Mouse (Mus musculus) hindbrain, embryonic 10.5 days (tissue): Measurements from ENCODE around the gene Tspan11. TPM values are rescaled to one million over a fixed set of nuclear protein-coding genes. Genes with fewer than 3 reads are reported as not detected.

Experiments
- DNase-seq: peaks from one replicate; pipeline ENCODE4 v3.0.0-alpha.2; 2017; ENCODE audit warnings: low spot score
- H3K27ac ChIP-seq: fragments of 300-500 bp; sonication (generic); 2 replicates; pipeline ENCODE4 v1.5.1; 2016; ENCODE audit warnings: mild to moderate bottlenecking, moderate library complexity
- H3K27me3 ChIP-seq: fragments of 300-500 bp; sonication (generic); 2 replicates; pipeline ENCODE4 v1.6.1; 2016; ENCODE audit warnings: mild to moderate bottlenecking; ENCODE audit not compliant: poor library complexity, insufficient read depth, severe bottlenecking
- H3K36me3 ChIP-seq: fragments of 300-500 bp; sonication (generic); 2 replicates; pipeline ENCODE4 v1.6.1; 2016; ENCODE audit warnings: mild to moderate bottlenecking, moderate library complexity
- H3K4me1 ChIP-seq: fragments of 300-500 bp; sonication (generic); replicated peaks from 2 replicates; pipeline ENCODE4 v1.6.1; 2016; ENCODE audit warnings: mild to moderate bottlenecking
- H3K4me3 ChIP-seq: fragments of 300-500 bp; sonication (generic); 2 replicates; pipeline ENCODE4 v1.5.1; 2016; ENCODE audit warnings: mild to moderate bottlenecking, moderate library complexity
- H3K9me3 ChIP-seq: fragments of 300-500 bp; sonication (generic); 2 replicates; pipeline ENCODE4 v1.6.1; 2016; ENCODE audit warnings: mild to moderate bottlenecking, moderate library complexity
- WGBS: fragments of 180-500 bp; shearing (Covaris S2); methylation state at CpG from one replicate; pipeline ENCODE4 v1.1.7; 2016; 5-methylcytosine and 5-hydroxymethylcytosine counted together
- polyA plus RNA-seq: library from polyadenylated mRNA; unstranded; fragments of >200 nt; fragmentation: Nextera tagmentation; extraction: Ambion mirVana; gene quantifications from 2 replicates; pipeline ENCODE4 v1.2.1, GENCODE M21; 2016

The Tspan11 gene
- polyA plus RNA-seq, 1 experiment from 2014 or later, result 15.4 TPM

DNA sequence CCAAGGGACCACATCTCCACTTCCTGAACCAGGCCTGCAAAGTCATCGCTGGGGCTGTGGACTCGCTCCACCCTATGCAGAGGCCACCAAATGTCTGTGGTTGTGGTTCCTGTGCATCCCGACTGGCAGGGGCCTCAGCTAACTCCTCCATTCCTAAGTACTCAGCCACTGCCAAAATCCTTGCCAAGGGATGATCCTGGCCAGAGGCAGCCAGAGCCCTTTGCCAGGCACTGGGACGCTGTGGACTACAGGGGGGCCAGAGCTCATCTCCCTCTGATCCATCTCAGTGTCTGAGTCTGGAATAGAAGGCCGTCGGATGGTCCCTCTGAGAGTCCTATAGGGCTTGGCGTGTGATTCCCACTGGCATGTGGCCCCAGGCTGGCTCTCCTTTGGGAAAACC lies 62.5 kb downstream of the Tspan11 start:
- Histone ChIP-seq H3K36me3 (no peaks in the 10 kb centered on the region), H3K27ac (no peak overlapping the region), H3K9me3 (no peaks in the 10 kb centered on the region), H3K4me3 (no peak overlapping the region), H3K4me1 (peaks cover 5% of the 10 kb centered on the region; the same call in 1 of the 2 replicates), H3K27me3 (no peaks in the 10 kb centered on the region)
- no peak for DNase-seq
- 90% methylated on average over 7 of the region's 7 CpGs for WGBS

- Histone ChIP-seq H3K4me1 (0 out of 2 replicates have a peak, but pooled peaks cover 5% of the 10 kb centered on the region), H3K27ac (no peak overlapping the region), H3K36me3 (no peaks in the 10 kb centered on the region), H3K9me3 (no peaks in the 10 kb centered on the region), H3K27me3 (no peaks in the 10 kb centered on the region), H3K4me3 (no peak overlapping the region)
- WGBS, result 88% methylated on average over 4 of the region's 4 CpGs
- no peak for DNase-seq
Observed at GRCm38 (mm10) chr6:127953071-127953470, 65.7 kb downstream of the Tspan11 start.

DNA sequence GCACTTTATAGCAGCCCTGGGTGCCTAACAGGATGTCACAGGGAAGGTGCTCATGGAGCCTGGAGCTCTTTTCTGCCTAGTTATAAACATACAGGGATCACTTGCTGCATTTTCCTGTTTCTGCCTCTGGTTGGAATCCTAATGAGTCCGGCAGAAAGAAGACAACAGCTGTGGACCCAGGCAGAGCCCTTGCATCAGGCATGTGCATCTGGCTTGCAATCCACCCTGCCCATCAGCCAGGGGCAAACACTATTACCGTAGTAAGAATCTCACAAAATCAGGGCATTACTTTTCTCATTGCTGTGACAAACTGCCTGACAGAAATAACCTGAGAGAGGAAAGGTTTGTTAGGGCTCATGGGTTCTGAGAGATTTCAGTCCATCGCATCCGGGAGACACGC lies 68.8 kb downstream of the Tspan11 start:
- Histone ChIP-seq H3K36me3 (no peaks in the 10 kb centered on the region), H3K27ac (no peak overlapping the region), H3K4me1 (0 out of 2 replicates have a peak, but pooled peaks cover 5% of the 10 kb centered on the region), H3K27me3 (no peaks in the 10 kb centered on the region), H3K4me3 (no peak overlapping the region), H3K9me3 (no peaks in the 10 kb centered on the region)
- 93% methylated on average over 5 of the region's 5 CpGs for WGBS
- DNase-seq, result no peak

DNA sequence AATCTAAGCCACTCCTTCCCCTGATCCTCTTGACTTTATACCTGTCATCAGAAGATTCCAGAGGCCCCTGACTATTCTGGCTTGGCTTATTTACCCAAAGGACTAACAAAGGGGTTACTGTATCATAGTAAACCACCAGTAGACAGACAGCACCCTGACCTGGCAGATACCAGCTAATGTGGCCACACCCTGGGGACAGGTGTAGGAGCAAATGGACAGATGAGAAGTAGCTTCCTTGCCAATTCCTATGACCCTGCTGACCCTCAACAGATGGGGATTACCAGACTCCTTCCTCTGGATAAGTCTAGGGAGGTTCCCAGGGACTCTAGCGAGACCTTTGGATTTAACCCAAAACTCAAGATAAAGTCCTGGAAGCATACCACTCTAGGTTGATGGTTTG lies 72.8 kb downstream of the Tspan11 start:
- Histone ChIP-seq H3K27ac (no peak overlapping the region), H3K9me3 (no peaks in the 10 kb centered on the region), H3K4me1 (0 out of 2 replicates have a peak, but pooled peaks cover 5% of the 10 kb centered on the region), H3K4me3 (no peak overlapping the region), H3K36me3 (peaks cover 32% of the 10 kb centered on the region), H3K27me3 (no peaks in the 10 kb centered on the region)
- DNase-seq, result no peak
- 86% methylated on average over 1 of the region's 1 CpGs for WGBS

DNA sequence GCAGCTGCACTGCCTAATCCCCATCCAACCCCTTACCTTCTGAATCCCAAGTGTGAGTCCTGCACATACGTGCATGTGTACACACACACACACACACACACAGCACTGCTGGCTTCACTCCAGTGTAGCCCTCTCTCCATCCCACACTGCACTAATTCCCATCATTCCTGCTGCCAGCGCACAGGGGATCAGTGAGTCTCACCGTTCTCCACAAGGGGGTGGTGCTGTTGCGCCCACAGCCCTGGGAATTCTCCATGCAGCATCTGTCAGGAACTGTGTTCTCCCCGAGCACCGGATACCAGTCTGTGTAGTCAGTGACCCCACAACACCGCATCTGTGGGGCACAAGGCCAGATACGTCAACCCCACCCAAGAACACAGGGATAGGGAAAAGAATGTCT lies 78.1 kb downstream of the Tspan11 start:
- H3K4me1 ChIP-seq, result peaks cover 36% of the 10 kb centered on the region
- peaks cover 41% of the 10 kb centered on the region for H3K36me3 ChIP-seq
- H3K4me3 ChIP-seq, result no peak overlapping the region
- H3K27me3 ChIP-seq, result no peaks in the 10 kb centered on the region
- WGBS, result 48% methylated on average over 8 of the region's 8 CpGs
- no peaks in the 10 kb centered on the region for H3K9me3 ChIP-seq
- no peak overlapping the region for H3K27ac ChIP-seq
- peak; percentile 45 for DNase-seq

- H3K4me1 ChIP-seq, result peaks cover 63% of the 10 kb centered on the region
- H3K36me3 ChIP-seq, result peaks cover 14% of the 10 kb centered on the region
- DNase-seq, result no peak
- no peak overlapping the region for H3K4me3 ChIP-seq
- no peaks in the 10 kb centered on the region for H3K9me3 ChIP-seq
- H3K27ac ChIP-seq, result no peak overlapping the region
- 67% methylated on average over 7 of the region's 7 CpGs for WGBS
- peaks cover 5% of the 10 kb centered on the region; the same call in 1 of the 2 replicates for H3K27me3 ChIP-seq
Observed at GRCm38 (mm10) chr6:127969709-127970108, 82.3 kb downstream of the Tspan11 start.

DNA sequence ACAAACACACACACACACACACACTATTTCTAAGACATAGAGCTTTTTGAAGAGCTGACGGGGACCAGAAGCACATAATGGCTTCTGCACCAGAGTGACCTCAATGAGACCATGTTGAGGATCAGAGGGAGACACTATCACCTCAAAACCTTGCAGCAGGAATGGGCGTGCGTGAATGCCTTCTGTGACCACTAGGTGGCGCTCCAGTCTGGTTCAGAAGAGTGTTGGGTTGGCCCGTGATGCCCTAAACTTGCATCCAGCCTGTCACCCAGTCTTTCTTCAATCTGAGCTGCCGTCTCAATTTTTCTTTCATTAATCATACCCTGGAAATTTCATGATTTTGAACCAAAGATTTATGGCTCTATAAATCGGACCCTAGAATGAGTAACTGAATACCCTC lies 82.7 kb downstream of the Tspan11 start:
- H3K27ac ChIP-seq, result no peak overlapping the region
- no peak overlapping the region for H3K4me3 ChIP-seq
- DNase-seq, result peak; percentile 79
- no peaks in the 10 kb centered on the region for H3K9me3 ChIP-seq
- peaks cover 5% of the 10 kb centered on the region; the same call in 1 of the 2 replicates for H3K27me3 ChIP-seq
- WGBS, result 6% methylated on average over 7 of the region's 7 CpGs
- H3K4me1 ChIP-seq, result peaks cover 67% of the 10 kb centered on the region
- H3K36me3 ChIP-seq, result peaks cover 10% of the 10 kb centered on the region; the same call in 1 of the 2 replicates

DNA sequence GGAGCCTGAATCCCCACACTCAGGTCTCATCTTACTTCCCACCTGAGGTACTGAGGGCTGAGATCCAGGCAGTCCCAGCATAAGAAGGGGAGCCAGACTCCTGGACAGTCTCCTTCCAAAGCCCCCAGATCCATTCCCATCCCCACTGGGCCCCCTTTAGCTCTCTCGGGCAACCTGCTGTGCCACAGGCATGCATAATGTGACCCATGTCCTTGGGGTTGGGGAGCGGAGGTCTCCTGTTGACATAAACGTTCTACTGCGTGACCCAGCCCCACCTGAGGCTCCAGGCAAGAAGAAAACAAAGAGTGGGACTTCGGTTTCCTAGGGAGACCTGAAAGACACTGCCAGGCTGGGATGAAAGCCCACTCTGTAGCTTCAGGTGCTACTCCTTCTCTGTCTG lies 83.5 kb downstream of the Tspan11 start:
- peaks cover 70% of the 10 kb centered on the region for H3K4me1 ChIP-seq
- H3K27me3 ChIP-seq, result peaks cover 5% of the 10 kb centered on the region; the same call in 1 of the 2 replicates
- no peaks in the 10 kb centered on the region for H3K9me3 ChIP-seq
- no peak for DNase-seq
- no peak overlapping the region for H3K27ac ChIP-seq
- WGBS, result 54% methylated on average over 5 of the region's 5 CpGs
- H3K36me3 ChIP-seq, result 0 out of 2 replicates have a peak, but pooled peaks cover 6% of the 10 kb centered on the region
- H3K4me3 ChIP-seq, result no peak overlapping the region

- 89% methylated on average over 5 of the region's 5 CpGs for WGBS
- Histone ChIP-seq H3K4me3 (no peak overlapping the region), H3K27ac (no peak overlapping the region), H3K27me3 (peaks cover 9% of the 10 kb centered on the region; the same call in 1 of the 2 replicates), H3K9me3 (no peaks in the 10 kb centered on the region), H3K36me3 (no peaks in the 10 kb centered on the region), H3K4me1 (peaks cover 70% of the 10 kb centered on the region)
- DNase-seq, result no peak
Observed at GRCm38 (mm10) chr6:127971931-127972330, 84.5 kb downstream of the Tspan11 start.

GRCm38 (mm10) chr6:127973553-127973952 lies 86.2 kb downstream of the Tspan11 start:
- H3K4me1 ChIP-seq, result peaks cover 69% of the 10 kb centered on the region
- peak overlapping the region; percentile 81 for H3K27ac ChIP-seq
- 37% methylated on average over 6 of the region's 6 CpGs for WGBS
- H3K4me3 ChIP-seq, result no peak overlapping the region
- H3K27me3 ChIP-seq, result peaks cover 22% of the 10 kb centered on the region
- DNase-seq, result no peak
- H3K36me3 ChIP-seq, result no peaks in the 10 kb centered on the region
- H3K9me3 ChIP-seq, result no peaks in the 10 kb centered on the region

DNA sequence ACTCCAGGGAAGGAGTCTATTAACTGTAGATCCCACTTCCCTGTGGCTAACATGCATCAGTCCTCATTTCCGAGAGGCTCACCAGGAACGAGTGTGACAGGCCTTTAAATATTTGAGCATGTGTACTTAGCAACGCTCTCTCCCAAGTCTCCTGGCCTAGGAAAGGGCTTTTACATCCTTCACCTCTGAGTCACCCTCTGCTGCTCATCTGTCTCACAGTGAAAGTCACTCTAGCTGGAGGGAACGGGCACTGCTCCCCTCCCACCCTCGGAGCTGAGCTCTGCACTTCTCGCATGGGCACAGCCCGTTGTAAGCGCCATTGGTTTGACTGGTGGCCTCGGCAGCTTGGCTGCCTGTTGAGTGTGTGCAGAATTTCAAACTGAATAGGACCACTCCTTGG lies 86.6 kb downstream of the Tspan11 start:
- no peak for DNase-seq
- H3K27ac ChIP-seq, result peak overlapping the region; percentile 81
- H3K27me3 ChIP-seq, result peaks cover 24% of the 10 kb centered on the region
- no peaks in the 10 kb centered on the region for H3K36me3 ChIP-seq
- WGBS, result 45% methylated on average over 9 of the region's 9 CpGs
- peaks cover 73% of the 10 kb centered on the region for H3K4me1 ChIP-seq
- H3K4me3 ChIP-seq, result no peak overlapping the region
- no peaks in the 10 kb centered on the region for H3K9me3 ChIP-seq

DNA sequence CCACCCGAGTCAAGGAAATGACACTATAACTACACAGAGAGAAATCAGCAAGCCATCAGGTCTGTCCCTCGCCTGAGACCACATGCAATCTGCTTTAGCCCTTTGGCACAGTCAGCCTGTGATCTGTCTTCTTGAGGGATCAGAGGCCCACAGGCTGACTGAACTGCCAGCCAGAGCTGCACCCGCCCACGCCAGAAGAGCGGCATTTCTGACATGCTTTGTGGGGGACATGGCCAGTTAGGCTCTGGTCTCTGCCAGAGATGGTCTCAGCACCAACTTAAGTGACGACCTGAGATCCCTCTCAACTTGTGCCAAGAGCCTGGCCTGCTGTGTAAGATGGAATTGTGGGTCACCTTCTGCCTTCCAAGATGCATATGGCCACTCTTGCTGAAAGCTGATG lies 89.3 kb downstream of the Tspan11 start:
- H3K36me3 ChIP-seq, result no peaks in the 10 kb centered on the region
- H3K27ac ChIP-seq, result no peak overlapping the region
- H3K9me3 ChIP-seq, result no peaks in the 10 kb centered on the region
- 85% methylated on average over 6 of the region's 6 CpGs for WGBS
- H3K4me1 ChIP-seq, result peaks cover 82% of the 10 kb centered on the region
- peaks cover 27% of the 10 kb centered on the region for H3K27me3 ChIP-seq
- no peak overlapping the region for H3K4me3 ChIP-seq
- DNase-seq, result no peak

DNA sequence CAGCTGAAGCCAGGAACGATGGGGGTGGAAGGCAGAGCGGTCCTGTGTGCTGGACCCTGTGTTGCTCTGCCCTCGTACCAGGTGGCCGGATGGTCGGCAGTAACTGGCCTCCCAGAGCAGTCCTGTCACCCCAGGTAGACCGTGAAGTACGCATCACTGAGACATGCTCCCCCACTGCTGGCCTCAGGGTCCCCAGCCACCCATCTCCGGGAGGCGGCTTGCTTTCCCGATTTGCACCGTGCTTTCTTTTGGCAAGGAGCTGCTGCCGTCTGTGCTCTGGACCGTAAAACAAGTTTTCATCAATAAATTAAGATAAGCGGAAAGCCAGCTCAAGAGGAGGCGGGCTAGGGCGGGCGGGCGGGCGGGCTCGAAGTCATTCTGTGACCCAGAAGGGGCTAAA lies 91.6 kb downstream of the Tspan11 start:
- Histone ChIP-seq H3K36me3 (no peaks in the 10 kb centered on the region), H3K4me1 (peaks cover 79% of the 10 kb centered on the region), H3K4me3 (no peak overlapping the region), H3K9me3 (no peaks in the 10 kb centered on the region), H3K27me3 (peaks cover 27% of the 10 kb centered on the region), H3K27ac (peak overlapping the region; percentile 59; the same call in 1 of the 2 replicates)
- DNase-seq, result no peak
- 64% methylated on average over 20 of the region's 20 CpGs for WGBS

GRCm38 (mm10) chr6:127979831-127980230 lies 92.4 kb downstream of the Tspan11 start:
- no peaks in the 10 kb centered on the region for H3K9me3 ChIP-seq
- 91% methylated on average over 5 of the region's 5 CpGs for WGBS
- H3K27ac ChIP-seq, result peak overlapping the region; percentile 66
- H3K4me3 ChIP-seq, result no peak overlapping the region
- peaks cover 22% of the 10 kb centered on the region for H3K27me3 ChIP-seq
- peaks cover 70% of the 10 kb centered on the region for H3K4me1 ChIP-seq
- no peaks in the 10 kb centered on the region for H3K36me3 ChIP-seq
- DNase-seq, result no peak
